Mouse (Mus musculus): ENCODE data around the gene Gm14692. TPM values are rescaled to one million over a fixed set of nuclear protein-coding genes. Genes with fewer than 3 reads are reported as not detected.

Gene Gm14692
- polyA plus RNA-seq (2015; fragmentation: Nextera tagmentation; extraction: Ambion mirVana) = not detected in 2 replicates

GRCm38 (mm10) chrX:67695398-67695797 lies at the start of gene Gm14692:
Gene Gm14692 (plus strand): TSS chrX:67695698.

GRCm38 (mm10) chrX:67693462-67693861 lies 2.0 kb upstream of the Gm14692 start, which contains the start of gene Gm1140:
Gene Gm1140 (minus strand): TSS chrX:67693562.

Other genes starting within 250 kb of the Gm14692 start
- not detected in 2 replicates for gene Gm1140, start 2.1 kb upstream of the Gm14692 start, polyA plus RNA-seq (2015; fragmentation: Nextera tagmentation; extraction: Ambion mirVana)
- gene 4933436I01Rik, start 225.8 kb downstream of the Gm14692 start, polyA plus RNA-seq (2015; fragmentation: Nextera tagmentation; extraction: Ambion mirVana) = not detected in 2 replicates